Mouse (Mus musculus) 3134 (cell line): ENCODE measurements around the gene Stx3.
A peak's percentile ranks its signal among the peaks of the same experiment; 100 is the strongest.

ENCODE experiments used
- DNase-seq: peaks from one replicate; pipeline ENCODE4 v3.0.0-alpha.2; 2011; ENCODE audit warnings: low spot score; ENCODE audit not compliant: insufficient read length; ENCODE audit errors: extremely low read depth

Gene Stx3

DNA sequence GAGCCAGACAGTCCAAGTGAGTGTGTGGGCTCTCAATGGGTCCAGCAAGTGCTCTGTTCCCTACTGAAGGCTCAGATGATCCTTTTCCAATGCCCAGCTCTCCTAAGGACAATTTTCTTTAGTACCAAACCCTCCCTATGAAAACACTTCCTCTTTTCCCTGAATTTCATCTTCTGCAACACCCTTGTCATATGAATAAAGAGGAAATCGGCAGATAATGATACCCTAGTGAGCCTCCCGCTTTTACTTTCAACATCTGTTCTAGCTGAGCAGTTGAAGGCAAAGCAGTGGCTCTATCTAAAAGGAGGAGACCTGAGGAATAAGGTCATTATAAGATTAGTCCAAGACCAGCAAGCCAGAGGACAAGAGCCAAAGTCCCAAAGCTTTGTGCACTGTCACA, 10.8 kb downstream of the Stx3 start:
- DNase-seq, result no peak

DNA sequence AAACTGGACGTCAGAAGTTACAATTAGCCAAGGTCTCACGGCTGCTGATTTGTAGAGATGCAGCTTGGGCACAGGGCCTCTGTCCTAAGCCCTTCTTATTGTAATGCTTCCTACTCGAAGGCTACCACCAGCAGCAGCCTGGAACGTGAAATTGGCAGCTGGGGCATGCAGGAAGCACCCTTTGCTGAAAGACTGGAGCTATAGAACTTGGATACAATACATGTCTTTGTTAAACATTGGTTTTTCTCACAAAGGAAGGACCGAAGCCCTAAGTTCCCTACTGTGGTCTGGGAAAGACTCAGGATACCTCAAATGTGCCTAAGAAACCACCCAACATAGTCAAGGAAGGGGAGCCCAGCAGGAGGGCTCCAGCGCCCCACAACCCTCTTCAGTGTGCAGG, 11.4 kb downstream of the Stx3 start:
- DNase-seq, result no peak

DNA sequence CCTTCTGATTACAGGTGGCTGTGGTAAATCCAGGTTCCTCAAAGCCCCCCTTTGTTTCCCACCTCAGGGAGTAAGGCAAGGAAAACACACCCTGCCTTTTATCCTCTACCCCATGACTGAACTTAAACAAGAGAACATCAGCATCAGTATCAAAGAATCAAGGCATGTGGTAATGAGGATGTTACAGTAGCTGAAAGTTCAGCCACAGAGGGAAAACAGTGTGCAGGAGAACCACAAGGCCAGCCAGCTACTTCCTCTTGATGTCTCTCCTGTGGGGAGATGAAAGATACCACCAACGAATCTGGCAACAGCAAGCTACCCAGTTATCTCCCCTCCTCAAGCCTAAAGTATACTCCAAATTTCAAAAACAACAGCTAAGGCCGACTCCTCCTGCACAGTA, 12.0 kb downstream of the Stx3 start:
- DNase-seq, result no peak

DNA sequence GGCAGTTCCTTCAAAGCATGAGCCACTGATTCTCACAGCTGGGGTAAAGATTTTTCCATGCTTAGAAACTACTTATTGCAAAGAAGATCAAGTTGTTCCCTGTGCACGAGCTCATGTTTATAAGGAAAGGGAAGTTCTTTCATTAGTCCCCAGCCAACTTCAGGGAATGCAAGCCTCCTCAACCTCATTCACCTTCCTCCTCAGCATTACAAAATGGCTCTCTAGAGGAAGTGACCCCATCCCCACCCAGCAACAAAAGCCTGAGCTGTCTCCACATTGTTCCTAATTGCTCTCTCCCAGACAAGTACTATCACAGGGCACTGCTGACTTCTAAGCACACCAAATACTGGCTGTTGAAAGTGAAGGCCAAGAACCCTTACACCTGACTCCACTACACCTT, 14.8 kb downstream of the Stx3 start:
- DNase-seq, result no peak

DNA sequence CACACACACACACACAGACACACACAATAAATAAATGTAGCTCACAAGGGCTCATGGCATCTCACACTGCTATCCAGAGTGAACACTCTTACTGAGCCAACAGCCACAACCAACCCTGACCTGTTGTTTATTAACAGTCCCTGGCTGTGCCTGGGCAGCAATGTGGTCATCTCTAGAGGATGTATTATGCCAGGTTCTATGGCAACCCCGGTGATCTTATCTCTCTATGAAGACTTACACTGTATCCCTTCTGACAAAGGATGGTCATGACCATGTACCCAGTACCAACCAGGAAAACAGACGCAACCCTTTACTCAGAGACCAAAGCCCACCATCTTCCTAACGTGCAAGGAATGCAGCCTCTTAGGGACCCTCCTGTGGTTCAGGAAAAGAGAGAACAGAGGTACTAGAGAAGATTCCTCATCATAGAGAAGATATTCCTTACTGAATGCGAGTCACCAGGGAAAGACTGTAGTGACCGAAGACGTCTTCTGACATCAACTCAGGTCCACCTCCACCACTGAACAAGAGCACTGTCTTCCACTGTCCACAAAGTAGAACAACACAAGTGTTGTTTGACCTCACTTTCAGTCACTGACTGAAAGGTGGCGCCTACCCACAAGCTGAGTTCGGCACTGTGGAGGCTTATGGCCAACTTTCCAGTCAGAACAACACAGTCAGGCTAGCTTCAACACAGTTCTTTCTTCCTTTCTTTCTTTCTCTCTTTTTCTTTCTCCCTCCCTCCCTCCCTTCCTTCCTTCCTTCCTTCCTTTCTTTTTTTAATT, 18.5 kb downstream of the Stx3 start:
- no peak for DNase-seq

DNA sequence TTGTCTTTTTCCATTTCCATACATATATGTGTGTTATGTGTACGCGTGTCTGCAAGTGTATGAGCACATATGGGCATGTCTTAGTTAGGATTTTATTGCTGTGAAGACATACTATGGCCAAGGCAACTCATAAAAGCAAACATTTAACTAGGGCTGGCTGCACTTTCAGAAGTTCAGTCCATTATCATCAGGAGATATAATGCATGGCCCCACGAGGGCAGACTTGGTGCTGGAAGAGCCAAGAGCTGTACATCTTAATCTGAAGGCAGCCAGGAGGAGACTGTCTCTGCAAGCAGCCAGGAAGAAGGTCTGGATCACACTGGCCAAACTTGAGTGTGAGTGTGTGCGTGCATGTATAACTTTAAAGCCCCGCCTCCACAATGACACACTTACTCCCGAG, 24.8 kb downstream of the Stx3 start:
- DNase-seq, result no peak

DNA sequence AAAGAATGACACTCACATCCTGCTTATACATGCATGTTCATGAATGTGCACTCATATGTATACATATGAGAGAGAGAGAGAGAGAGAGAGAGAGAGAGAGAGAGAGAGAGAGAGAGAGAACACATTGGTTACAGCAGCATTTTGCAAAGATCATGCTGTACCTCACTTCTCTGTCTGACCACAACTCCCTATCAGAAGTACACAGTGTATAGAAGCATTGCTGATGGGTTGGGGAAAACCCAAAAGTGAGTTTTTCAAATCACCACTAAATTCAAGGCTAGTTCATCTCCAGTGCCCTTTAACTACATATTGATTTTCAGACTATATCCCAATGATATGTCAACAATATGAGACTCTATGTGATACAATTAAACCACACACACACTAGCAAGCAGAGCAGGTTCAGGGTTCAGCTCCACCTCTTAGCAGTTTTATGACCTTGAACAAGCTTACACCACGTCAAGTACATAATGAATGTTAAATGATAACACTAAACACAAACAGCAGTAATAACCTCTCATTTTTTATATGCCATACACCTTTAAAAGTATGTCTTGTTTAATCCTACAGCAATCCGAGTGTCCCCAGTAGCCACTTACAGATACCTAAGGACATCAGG, 25.4 kb downstream of the Stx3 start:
- no peak for DNase-seq

DNA sequence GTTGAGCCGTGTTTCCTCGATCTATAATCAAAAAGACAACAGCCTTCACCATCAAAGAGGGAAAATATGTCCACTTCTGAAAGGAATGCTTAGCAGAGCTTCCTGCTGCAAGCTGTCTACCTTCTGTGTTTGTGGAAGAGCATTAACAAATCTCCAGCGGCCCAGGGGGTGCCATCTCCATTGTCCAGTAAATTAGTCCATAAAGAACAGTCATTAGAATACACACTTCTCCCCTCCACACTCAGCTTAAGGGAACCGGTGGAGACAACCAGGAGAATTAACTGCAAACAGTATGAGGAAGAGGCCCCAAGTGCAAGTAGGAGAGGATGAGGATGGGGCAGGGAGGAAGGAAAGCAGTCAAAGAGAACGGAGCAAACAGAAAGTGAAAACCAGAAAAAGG, 27.4 kb downstream of the Stx3 start:
- no peak for DNase-seq

DNA sequence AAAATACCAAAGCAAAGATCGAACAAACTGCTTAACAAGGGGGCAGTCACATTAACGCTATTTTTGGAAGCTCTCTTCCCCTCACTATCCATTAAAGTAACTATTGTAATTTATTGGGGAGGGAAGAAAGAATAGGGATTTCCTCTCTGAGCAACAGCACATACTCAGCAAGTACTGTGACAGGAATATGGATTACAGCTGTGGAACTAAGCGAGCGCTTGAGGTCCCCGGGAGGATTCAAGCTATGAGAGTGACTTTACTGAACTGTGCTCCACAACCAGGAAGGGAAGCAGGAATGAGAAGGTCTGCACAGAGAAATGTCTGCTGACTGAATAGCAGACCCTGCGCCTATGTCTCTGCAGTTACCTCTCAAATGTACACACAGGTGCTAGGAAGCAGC, 30.3 kb downstream of the Stx3 start:
- DNase-seq, result no peak

DNA sequence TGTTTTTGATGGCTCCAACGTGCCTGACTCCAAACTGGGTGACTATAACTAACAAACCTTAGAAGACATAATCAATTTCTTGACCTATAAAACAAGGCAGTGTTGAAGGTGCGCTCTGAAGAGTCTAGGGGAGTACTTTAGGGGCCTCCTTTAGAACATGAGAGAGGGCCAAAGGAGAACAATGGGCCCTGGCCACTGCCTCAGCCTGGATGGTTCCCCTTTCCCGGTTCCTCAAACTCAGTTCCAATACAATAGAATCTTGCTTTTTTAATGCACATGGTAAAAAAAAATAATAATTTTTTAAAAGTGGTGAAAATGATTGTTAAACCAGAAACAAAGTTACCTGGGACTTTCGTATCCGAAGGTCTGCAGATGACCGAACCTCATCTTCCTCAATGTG, 31.4 kb downstream of the Stx3 start:
- DNase-seq, result no peak

DNA sequence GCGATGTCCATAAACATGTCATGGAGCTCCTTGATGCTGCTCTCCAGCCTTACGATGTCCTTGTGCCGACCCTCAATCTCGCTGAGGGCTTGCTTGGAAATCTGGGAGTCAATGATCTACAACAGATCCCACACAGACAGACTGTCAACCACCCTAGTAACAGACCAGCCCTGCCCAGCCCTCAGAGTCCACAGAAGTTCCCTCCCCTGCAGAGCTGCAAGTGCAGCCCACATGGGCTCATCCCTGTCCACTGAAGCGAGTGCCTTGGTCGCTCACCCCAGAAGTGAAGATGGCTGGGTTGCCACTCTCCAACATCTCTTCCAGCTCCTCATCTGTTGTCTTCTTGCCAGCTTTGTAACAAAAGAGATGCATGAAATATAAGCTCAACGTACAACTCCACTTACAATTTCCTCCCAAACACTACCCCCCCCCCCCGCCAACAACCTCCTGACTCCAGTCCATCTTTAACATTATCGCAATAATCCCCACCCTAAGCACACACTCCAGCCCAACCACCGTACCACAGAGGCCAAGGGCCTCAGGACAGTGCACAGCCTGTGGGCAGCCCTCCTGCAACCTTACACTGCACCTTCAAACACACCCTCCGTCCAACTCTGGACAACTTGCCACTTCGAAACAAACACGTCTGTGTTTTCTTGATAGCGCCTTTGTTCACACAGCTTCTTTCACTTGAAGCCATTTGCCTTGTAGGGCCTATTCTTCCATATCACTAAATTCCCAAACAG, 33.6 kb downstream of the Stx3 start:
- DNase-seq, result no peak

DNA sequence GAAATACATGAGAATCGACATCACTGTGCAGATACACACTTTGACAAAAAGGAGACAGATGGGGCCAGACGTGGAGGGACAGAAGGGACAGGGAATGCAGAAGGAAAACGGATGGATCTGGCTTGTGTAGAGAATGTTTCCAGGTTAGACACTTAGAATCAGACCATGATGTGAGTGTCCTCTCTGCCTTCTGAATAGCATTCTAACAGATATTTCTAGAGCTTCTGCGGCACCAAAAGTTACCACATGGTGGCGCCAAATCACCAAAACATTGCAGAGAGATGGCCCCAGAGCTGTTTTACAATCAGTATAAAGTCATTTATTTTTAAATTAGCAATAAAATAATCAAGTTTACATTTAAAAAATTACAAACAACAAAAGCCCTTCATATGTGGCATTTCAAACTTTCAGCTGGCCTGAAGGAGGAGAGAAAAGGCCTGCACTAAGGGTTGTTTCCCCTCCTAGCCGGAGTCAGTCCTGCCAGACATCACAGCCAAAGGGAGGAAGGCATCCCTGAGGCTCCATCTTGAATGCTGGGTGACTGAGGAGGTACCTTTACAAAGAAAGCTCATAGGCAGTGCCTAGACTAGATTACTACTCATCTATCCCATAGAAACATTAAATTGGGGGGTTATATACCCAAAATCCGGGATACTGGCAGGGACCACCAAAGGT, 41.9 kb downstream of the Stx3 start:
- no peak for DNase-seq

DNA sequence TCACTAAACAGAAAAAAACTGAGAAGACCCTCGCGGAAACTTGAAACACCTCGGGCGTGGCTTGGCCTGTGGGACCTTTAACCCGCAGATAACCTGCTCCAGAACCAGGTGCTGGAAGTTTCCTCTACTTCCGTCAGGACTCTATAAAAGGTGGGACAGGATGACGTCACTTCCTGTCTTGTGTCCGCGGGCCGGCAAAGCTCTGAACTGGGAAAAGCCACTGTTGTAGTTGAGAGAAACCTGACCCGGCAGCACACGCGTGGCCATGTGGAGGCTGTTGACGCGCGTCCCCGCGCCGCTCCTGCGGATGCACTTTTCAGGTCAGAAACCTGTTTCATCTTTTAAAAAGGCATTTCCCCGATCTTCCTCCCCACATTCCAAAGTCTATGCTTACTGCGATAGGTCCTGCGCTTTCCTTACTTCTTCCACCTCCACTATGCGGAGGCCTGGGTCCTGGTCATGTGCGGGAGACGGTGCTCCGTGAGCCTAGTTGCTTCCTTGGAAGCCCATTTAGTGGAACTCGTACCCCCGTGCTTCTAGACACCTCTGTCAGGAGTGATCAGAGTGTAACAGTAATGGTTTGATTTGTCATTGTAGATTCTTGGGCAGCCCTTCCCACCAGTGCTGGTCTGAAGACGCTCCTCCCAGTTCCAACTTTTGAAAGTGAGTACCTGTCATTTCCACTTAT, 48.9 kb downstream of the Stx3 start, which contains the start of gene Mrpl16:
Gene Mrpl16, plus strand, starts transcription at position 187 of the 688 bp plus-strand sequence.
- DNase-seq, result peak; percentile 84

DNA sequence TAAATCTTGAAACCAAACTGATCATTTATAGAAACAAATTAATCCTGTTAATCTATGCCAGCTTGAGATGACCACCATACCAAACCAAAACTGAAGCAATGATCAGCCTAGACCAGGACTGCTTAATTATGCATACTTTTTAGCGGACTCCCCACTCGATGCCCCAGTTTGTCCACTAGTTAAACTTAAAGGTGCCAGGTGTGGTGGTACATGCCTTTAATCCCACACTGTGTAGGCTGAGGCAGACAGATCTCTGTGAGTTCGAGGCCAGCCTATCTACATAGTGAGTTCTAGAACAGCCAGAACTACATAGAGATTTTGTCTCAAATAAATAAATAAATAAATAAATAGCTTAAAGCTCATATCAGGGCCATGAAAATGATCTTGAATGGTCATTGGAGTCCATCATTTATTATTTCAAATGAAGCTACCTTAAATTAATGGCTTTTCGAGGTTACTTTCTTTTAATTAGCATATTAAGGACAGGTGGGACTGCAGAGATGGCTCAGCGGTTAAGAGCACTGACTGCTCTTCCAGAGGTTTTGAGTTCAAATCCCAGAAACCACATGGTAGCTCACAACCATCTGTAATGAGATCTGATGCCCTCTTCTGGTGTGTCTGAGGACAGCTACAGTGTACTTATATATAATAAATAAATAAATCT, 49.8 kb downstream of the Stx3 start:
- no peak for DNase-seq

DNA sequence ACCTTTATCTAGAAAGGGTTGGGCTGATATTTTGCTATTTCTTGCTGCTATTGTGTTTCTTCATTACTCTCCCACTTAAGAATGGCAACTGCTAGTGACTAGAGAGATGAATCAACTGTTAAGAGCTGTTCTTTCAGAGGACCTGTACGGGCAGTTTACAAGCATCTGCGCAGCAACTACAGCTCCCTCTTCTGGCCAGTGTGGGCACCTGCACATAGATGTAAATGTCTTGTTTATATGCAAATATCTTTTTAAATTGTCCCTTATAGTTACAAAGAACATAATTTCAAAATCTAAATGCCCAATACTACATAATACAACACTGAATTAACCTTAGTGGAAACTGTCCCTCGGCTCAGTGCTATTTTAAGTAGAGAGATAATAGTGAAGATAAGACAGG, 51.0 kb downstream of the Stx3 start:
- peak; percentile 6 for DNase-seq

DNA sequence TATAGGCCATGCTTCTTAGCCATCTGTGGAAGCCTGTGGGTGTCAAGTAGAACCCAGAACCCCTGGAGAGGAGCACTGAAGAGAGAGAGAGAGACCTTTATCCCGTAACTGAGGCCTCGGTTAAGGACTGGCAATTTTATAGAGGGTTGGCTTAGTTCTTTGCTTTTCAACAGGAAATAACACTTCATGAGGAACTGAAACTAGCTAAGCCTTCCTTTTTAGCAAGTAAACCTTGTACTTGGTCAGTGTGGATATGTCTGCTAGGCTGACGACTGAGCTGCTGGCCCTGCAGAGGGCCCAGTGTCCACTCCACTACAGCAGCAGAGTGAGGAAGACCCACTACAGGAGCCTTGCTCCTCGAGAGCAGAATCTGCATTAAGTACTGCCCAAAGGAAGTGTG, 52.8 kb downstream of the Stx3 start:
- DNase-seq, result no peak

DNA sequence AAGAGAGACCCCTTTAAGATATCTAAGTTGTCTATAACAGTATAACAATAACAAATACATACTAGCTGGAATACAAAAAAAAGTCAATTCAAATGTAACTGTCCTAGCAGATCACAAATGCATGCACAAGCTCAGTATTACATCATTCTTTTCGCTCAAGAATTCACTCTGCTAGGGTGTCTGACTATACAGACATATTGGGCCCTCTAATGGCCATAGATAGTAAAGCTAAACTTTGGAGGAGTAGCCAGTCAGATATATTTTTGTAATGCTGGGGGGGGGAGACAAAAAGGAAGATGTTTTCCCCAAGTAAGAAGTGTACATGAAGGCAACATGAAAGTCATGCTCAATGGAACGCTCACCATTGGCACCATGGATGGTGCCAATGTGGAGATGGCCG, 54.1 kb downstream of the Stx3 start:
- DNase-seq, result no peak

DNA sequence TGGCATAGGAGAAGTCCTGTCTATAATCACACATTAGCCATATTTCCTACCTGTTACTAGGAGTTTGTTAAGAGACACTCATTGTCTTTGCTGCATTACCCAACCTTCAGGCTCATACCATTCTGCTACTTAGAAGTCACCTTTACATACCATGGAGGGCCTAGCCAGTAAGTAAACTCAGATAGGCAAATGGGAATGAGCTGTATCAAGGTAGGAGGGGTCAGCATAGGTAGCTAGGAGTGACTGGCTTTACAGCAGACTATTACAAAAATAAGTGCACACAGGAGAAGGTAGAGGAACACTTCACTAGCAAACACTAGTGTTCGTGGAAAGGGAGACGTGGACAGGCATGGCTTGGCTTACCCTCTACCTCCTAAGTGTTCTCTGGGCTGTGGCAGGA, 71.9 kb downstream of the Stx3 start, which contains the start of gene Gif:
Gene Gif, plus strand, starts transcription at position 257 of the 400 bp plus-strand sequence.
- no peak for DNase-seq

DNA sequence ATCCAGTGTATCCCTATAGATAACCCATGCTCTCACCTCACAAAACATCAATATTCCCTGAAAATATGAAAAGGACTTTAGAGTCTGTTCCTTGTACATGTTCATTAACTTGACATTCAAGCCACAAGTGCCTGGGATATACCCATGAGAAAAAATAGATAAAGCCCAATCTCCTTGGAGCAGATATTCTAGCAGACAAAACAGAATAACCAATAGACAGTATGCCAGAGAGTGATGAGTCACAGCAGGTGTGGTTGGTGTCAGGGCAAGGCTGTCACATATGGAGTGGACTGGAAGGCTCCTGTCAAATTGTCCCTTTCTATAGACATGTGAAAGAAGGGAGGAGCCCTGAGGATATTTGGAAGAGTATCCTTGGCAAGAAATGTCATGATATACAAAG, 73.5 kb downstream of the Stx3 start:
- DNase-seq, result no peak

DNA sequence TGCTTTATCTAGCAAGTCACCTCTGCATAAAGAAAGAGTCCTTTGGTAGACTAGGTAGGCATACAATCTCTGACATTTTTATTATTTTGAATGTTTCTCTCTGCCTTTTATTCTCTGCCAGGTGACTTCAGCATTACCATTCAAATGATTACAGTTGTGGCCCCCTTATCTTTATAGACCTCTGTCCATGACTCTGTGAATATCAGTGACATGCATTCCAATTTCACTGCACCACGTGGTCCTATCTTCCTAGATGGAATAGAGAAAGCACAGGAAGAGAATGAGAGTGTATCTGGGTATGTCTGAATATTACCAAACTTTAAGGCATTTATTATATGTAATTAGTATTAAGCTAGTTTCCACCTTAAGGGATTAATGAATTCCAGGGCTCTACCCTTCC, 82.7 kb downstream of the Stx3 start:
- no peak for DNase-seq
